Mouse (Mus musculus): Measurements from ENCODE around the gene Ptk6.
"Not testable (repeated sequence)": the region's sequence is repeated elsewhere in the genome, so short reads cannot be mapped to it uniquely, and the experiment has no call there.

Gene Ptk6

GRCm38 (mm10) chr2:181218881-181219485 is 16.4 kb upstream of the Ptk6 start:
- DNase-seq, result no peak

- no peak for DNase-seq
These were observed 13.4 kb upstream of the Ptk6 start for GRCm38 (mm10) chr2:181216037-181216436.

- DNase-seq, result peak; percentile 81 to 83
These were observed 10.4 kb upstream of the Ptk6 start, which contains the start of gene Srms for GRCm38 (mm10) chr2:181213021-181213445. Gene Srms, minus strand, starts transcription at chr2:181213185.

- no peak for DNase-seq
These were observed 9.9 kb upstream of the Ptk6 start for GRCm38 (mm10) chr2:181212389-181213020.

- no peak for DNase-seq
These were observed 3.5 kb upstream of the Ptk6 start for GRCm38 (mm10) chr2:181206118-181206517.

- no peak for DNase-seq
These were observed 3.1 kb upstream of the Ptk6 start for GRCm38 (mm10) chr2:181205678-181206077.

GRCm38 (mm10) chr2:181202886-181203285 is 297 bp upstream of the Ptk6 start:
- no peak for DNase-seq

GRCm38 (mm10) chr2:181201606-181202005 is 983 bp downstream of the Ptk6 start:
- peak; percentile 71 to 80 for DNase-seq

GRCm38 (mm10) chr2:181196628-181197300 is 5.8 kb downstream of the Ptk6 start:
- no peak for DNase-seq

GRCm38 (mm10) chr2:181193044-181193443 is 9.5 kb downstream of the Ptk6 start:
- no peak for DNase-seq

- no peak for DNase-seq
These were observed 10.7 kb downstream of the Ptk6 start for GRCm38 (mm10) chr2:181191936-181192335.

- not testable (repeated sequence) for DNase-seq
These were observed 11.2 kb downstream of the Ptk6 start for GRCm38 (mm10) chr2:181191385-181191784.

- DNase-seq, result no peak
These were observed 13.3 kb downstream of the Ptk6 start for GRCm38 (mm10) chr2:181189321-181189720.

GRCm38 (mm10) chr2:181188681-181189080 is 13.9 kb downstream of the Ptk6 start:
- peak; percentile 59 to 62 for DNase-seq

- DNase-seq, result peak; percentile 98 to 99
These were observed 15.2 kb downstream of the Ptk6 start, which contains the start of gene Ppdpf for GRCm38 (mm10) chr2:181187121-181188000. Gene Ppdpf, plus strand, starts transcription at chr2:181187247.

GRCm38 (mm10) chr2:181186635-181187034 is 16.0 kb downstream of the Ptk6 start:
- DNase-seq, result peak; percentile 90 to 91

- DNase-seq, result no peak
These were observed 21.7 kb downstream of the Ptk6 start for GRCm38 (mm10) chr2:181180898-181181297.

- peak; percentile 12 to 24 for DNase-seq
These were observed 24.1 kb downstream of the Ptk6 start for GRCm38 (mm10) chr2:181178471-181178870.

GRCm38 (mm10) chr2:181178015-181178414 is 24.6 kb downstream of the Ptk6 start:
- no peak for DNase-seq

- no peak for DNase-seq
These were observed 27.9 kb downstream of the Ptk6 start for GRCm38 (mm10) chr2:181174646-181175045.

- no peak for DNase-seq
These were observed 36.1 kb downstream of the Ptk6 start for GRCm38 (mm10) chr2:181166469-181166868.

- no peak for DNase-seq
These were observed 41.8 kb downstream of the Ptk6 start for GRCm38 (mm10) chr2:181160821-181161220.

GRCm38 (mm10) chr2:181159771-181160170 is 42.8 kb downstream of the Ptk6 start:
- DNase-seq, result no peak
